Mouse (Mus musculus) liver, adult 2 months (tissue): ENCODE data around the gene Cdan1.

ENCODE experiments used
- CTCF ChIP-seq: fragments of 200-500 bp; IDR thresholded peaks from 2 replicates; pipeline ENCODE4 v1.5.1; 2011; ENCODE audit warnings: low read depth, low read length, control low read depth
- POLR2A ChIP-seq: fragments of 200-500 bp; IDR thresholded peaks from 2 replicates; pipeline ENCODE4 v1.6.1; 2011; ENCODE audit warnings: low read length, control low read depth; ENCODE audit not compliant: insufficient read depth; ENCODE audit errors: extremely low read depth

DNA sequence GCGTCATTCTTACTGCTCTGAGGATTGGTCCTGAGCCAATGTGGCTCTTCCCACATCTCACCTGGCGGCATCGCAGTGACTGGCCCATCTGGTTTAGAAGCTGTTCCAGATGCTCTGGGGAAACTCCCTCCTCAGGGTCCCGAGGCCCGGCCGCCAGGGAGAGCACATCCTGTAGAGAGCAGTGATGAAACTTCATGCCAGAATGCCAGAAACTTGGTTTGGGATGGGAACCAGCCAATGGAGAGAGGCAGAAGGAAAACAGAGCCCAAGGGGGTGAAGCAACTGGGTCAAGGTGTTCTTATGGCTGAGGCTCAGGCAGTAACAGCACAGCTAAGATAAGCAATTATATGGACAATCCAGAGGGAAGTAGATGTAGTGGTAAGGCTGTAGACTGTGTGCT lies 129.1 kb downstream of the Cdan1 start:
- TF ChIP-seq CTCF (no peak), POLR2A (no peak)
